Mouse (Mus musculus): Measurements from ENCODE around the gene Hrc. TPM values are rescaled to one million over a fixed set of nuclear protein-coding genes. Genes with fewer than 3 reads are reported as not detected.

The Hrc gene
- total and polyA plus RNA-seq, 3 experiments = 0.16 TPM; not detected in 2

DNA sequence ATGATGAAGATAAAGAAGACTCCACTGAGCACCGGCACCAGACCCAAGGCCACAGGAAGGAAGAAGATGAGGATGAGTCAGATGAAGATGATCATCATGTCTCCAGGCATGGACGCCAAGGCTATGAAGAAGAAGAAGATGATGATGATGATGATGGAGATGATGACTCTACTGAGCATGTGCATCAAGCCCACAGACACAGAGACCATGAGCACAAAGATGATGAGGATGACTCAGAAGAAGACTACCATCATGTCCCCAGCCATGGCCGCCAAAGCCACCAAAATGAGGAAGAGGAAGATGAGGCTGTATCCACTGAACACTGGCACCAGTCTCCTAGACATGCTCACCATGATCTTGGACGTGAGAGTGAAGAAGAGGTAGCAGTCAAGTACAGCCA is 1.2 kb downstream of the Hrc start:
- H3K27me3 ChIP-seq (ENCODE audit: insufficient read depth, low read length) = peaks cover 66% of the 10 kb centered on the region

DNA sequence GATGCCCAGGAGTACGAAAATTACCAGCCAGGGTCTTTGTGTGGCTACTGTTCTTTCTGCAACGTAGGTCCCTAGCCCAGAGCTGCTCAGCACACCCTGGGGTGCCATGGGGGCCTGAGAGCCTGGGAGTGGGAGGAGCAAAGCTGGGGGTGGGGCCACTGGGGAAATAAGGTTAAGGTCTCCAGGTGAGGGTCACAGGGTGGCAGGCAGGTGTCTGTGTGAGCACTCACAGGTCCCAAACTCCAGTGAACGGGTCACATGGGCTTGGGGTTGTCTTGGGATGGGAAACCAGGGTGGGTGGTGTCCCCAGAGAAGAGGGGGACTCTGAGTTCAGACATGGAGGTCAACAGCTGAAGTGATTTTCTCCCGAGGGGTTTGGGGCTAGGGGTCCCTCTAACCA is 2.4 kb downstream of the Hrc start:
- ATAC-seq (ENCODE audit: extremely low read depth, insufficient number of reproducible peaks, low FRiP score, poor library complexity, severe bottlenecking) = no peak
- no peak overlapping the region for H3K4me3 ChIP-seq (ENCODE audit: low read depth, low read length)
- H3K36me3 ChIP-seq (replicated peaks) = no peaks in the 10 kb centered on the region
- no peak for DNase-seq (ENCODE audit: low spot score)
- H3K27me3 ChIP-seq (ENCODE audit: insufficient read depth, low read length) = peaks cover 55% of the 10 kb centered on the region
- H3K4me1 ChIP-seq (ENCODE audit: insufficient read depth, low read depth, low read length) = peaks cover 45% of the 10 kb centered on the region
- TF ChIP-seq CTCF (IDR thresholded peaks at IDR 0.05; ENCODE audit: low read depth, low read length) (no peak), GATA1 (IDR thresholded peaks at IDR 0.05; ENCODE audit: borderline replicate concordance, low read length) (no peak)
- no peaks in the 10 kb centered on the region for H3K9me3 ChIP-seq (replicated peaks)

More for the DNA sequence above, 1.2 kb downstream of the Hrc start:
- peaks cover 42% of the 10 kb centered on the region for H3K4me1 ChIP-seq (ENCODE audit: insufficient read depth, low read depth, low read length)
- TF ChIP-seq GATA1 (IDR thresholded peaks at IDR 0.05; ENCODE audit: borderline replicate concordance, low read length) (no peak), CTCF (IDR thresholded peaks at IDR 0.05; ENCODE audit: low read depth, low read length) (no peak), POLR2AphosphoS5 (IDR thresholded peaks at IDR 0.05; ENCODE audit: insufficient replicate concordance, low read depth, low read length) (no peak), GATA2 (IDR thresholded peaks at IDR 0.05; ENCODE audit: borderline replicate concordance, low read depth, low read length) (no peak), TAL1 (conservative IDR thresholded peaks at IDR 0.05; ENCODE audit: low read depth, low read length) (no peak)
- no peaks in the 10 kb centered on the region for H3K36me3 ChIP-seq (replicated peaks)
- DNase-seq (ENCODE audit: low spot score) = no peak
- ATAC-seq (ENCODE audit: extremely low read depth, insufficient number of reproducible peaks, low FRiP score, poor library complexity, severe bottlenecking) = no peak
- H3K9me3 ChIP-seq (replicated peaks) = 0 out of 2 replicates have a peak, but pooled peaks cover 2% of the 10 kb centered on the region
- H3K4me3 ChIP-seq (ENCODE audit: low read depth, low read length) = no peak overlapping the region

DNA sequence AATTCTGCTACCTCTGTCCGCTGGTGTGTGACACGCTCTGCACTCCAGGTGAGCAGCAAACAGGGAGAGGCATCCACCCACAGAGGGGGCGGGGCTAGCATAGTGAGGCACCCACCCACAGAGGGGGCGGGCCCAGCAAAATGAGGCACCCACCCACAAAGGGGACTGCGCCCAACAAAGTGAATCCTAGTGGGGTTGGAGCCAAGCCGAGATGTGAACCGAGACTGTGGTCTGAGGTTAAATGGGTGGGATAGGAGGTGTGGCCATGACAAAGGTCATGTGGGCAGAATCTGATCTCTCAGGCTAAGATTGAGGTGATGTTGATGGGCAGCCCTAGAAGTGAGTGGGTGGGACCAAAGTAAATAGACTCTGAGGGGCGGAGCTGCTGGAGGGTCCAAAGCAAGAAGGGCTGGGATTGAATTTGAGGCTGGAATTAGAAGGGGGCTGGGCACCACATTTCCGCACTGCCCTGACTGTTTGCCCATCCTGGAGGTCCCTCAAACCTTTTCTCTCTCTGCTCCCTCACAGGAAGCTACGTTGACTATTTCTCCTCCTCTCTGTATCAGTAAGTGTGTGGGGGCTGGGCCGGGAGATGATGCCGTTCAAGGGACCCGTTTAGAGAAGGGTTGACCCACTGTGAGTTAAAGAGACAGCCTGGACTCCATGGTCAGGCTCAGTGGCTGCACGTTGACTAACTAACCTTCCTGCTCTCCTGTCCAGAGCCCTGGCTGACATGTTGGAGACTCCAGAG is 3.2 kb downstream of the Hrc start:
- Histone ChIP-seq H3K9me3 (replicated peaks) (no peaks in the 10 kb centered on the region), H3K27me3 (ENCODE audit: insufficient read depth, low read length) (peaks cover 46% of the 10 kb centered on the region), H3K4me3 (ENCODE audit: low read depth, low read length) (no peak overlapping the region), H3K36me3 (replicated peaks) (no peaks in the 10 kb centered on the region), H3K4me1 (ENCODE audit: insufficient read depth, low read depth, low read length) (peaks cover 40% of the 10 kb centered on the region)
- DNase-seq (ENCODE audit: low spot score) (no peak), ATAC-seq (ENCODE audit: extremely low read depth, insufficient number of reproducible peaks, low FRiP score, poor library complexity, severe bottlenecking) (no peak)
- TF ChIP-seq CTCF (IDR thresholded peaks at IDR 0.05; ENCODE audit: low read depth, low read length) = no peak
- no peak for TF ChIP-seq GATA2 (IDR thresholded peaks at IDR 0.05; ENCODE audit: borderline replicate concordance, low read depth, low read length)
- TF ChIP-seq GATA1 (IDR thresholded peaks at IDR 0.05; ENCODE audit: borderline replicate concordance, low read length) = no peak
- TF ChIP-seq TAL1 (conservative IDR thresholded peaks at IDR 0.05; ENCODE audit: low read depth, low read length) = no peak
- no peak for TF ChIP-seq POLR2AphosphoS5 (IDR thresholded peaks at IDR 0.05; ENCODE audit: insufficient replicate concordance, low read depth, low read length)

DNA sequence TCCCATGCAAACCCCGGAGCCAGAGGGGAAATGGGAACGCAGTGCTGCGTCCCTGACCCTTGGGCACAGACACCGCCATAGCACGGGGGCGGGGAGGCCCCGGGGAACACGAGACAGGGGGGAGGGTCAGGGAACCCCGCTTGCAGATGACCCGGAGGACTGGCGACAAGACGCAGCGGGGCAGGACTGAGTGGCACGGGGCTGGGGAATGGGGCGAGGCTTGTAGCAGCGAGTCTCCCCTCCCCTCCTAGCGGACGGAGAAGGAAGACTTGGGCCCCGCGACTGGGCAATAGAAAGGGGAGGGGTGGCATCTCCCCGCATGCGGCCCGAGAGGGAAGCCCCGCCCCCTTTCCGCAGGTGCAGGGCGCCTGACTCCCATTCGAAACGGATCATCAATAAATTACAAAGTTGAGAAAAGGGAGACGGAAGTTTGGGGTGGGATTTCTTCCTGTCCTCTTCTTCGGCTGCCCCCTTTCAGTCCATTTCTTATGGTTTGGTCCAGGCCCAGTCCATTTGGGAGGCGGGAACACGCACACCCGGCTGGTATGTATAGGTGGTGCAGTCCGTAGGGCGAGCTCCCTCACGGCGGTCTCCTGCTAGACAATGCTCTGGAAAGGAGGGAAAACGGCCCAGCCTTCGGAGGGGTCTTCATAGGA is 4.4 kb downstream of the Hrc start:
- peaks cover 38% of the 10 kb centered on the region for H3K4me1 ChIP-seq (ENCODE audit: insufficient read depth, low read depth, low read length)
- DNase-seq (ENCODE audit: low spot score) (peak; percentile 33), ATAC-seq (ENCODE audit: extremely low read depth, insufficient number of reproducible peaks, low FRiP score, poor library complexity, severe bottlenecking) (no peak)
- TF ChIP-seq GATA2 (IDR thresholded peaks at IDR 0.05; ENCODE audit: borderline replicate concordance, low read depth, low read length) (no peak), POLR2AphosphoS5 (IDR thresholded peaks at IDR 0.05; ENCODE audit: insufficient replicate concordance, low read depth, low read length) (no peak), TAL1 (conservative IDR thresholded peaks at IDR 0.05; ENCODE audit: low read depth, low read length) (no peak), CTCF (IDR thresholded peaks at IDR 0.05; ENCODE audit: low read depth, low read length) (no peak), GATA1 (IDR thresholded peaks at IDR 0.05; ENCODE audit: borderline replicate concordance, low read length) (no peak)
- no peaks in the 10 kb centered on the region for H3K36me3 ChIP-seq (replicated peaks)
- no peaks in the 10 kb centered on the region for H3K9me3 ChIP-seq (replicated peaks)
- H3K27me3 ChIP-seq (ENCODE audit: insufficient read depth, low read length) = peaks cover 40% of the 10 kb centered on the region
- H3K4me3 ChIP-seq (ENCODE audit: low read depth, low read length) = peak overlapping the region; percentile 60; the same call in 1 of the 2 replicates

DNA sequence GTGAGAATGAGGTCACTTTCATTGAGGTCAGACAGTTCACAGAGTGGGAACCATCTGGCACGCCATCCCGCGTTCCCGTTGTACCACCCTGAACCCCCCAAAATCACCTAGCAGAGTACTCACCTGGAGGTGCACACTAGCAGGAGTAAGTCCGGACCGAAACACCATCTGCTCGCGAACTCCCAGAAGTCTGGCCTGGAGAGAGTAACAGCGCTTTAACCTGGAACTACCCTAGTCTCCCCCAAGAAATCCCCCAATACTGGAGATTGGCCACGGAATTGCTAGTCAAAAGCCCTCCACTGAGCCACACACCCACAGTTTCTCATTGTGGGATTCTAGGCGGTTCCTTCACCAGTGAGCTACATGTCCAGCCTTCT is 5.0 kb downstream of the Hrc start:
- TF ChIP-seq POLR2AphosphoS5 (IDR thresholded peaks at IDR 0.05; ENCODE audit: insufficient replicate concordance, low read depth, low read length) (no peak), GATA2 (IDR thresholded peaks at IDR 0.05; ENCODE audit: borderline replicate concordance, low read depth, low read length) (no peak), CTCF (IDR thresholded peaks at IDR 0.05; ENCODE audit: low read depth, low read length) (no peak), GATA1 (IDR thresholded peaks at IDR 0.05; ENCODE audit: borderline replicate concordance, low read length) (no peak), TAL1 (conservative IDR thresholded peaks at IDR 0.05; ENCODE audit: low read depth, low read length) (no peak)
- peaks cover 41% of the 10 kb centered on the region for H3K27me3 ChIP-seq (ENCODE audit: insufficient read depth, low read length)
- no peak for DNase-seq (ENCODE audit: low spot score)
- no peaks in the 10 kb centered on the region for H3K9me3 ChIP-seq (replicated peaks)
- no peak for ATAC-seq (ENCODE audit: extremely low read depth, insufficient number of reproducible peaks, low FRiP score, poor library complexity, severe bottlenecking)
- H3K36me3 ChIP-seq (replicated peaks) = no peaks in the 10 kb centered on the region
- H3K4me3 ChIP-seq (ENCODE audit: low read depth, low read length) = no peak overlapping the region
- H3K4me1 ChIP-seq (ENCODE audit: insufficient read depth, low read depth, low read length) = peaks cover 38% of the 10 kb centered on the region

DNA sequence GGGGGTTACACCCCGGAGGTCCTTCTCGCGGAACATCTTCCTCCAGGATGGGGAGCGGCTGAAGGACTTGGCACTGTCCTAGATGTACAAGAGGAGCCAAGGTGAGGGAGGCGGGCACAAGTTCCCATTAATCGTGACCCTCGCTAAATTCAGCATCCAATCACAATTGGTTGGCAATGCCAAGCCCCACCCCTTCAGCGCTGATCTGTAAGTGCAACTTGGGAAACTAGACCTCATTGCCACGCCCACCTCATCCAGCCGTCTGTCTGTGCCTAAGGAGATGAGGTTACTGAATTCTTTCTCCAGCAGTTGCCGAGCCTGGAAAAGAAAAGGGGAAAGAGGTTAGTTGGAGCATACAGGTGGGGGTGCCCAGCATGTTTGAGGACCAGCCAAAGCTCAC is 5.6 kb downstream of the Hrc start:
- no peaks in the 10 kb centered on the region for H3K9me3 ChIP-seq (replicated peaks)
- TF ChIP-seq GATA2 (IDR thresholded peaks at IDR 0.05; ENCODE audit: borderline replicate concordance, low read depth, low read length) (no peak), CTCF (IDR thresholded peaks at IDR 0.05; ENCODE audit: low read depth, low read length) (no peak), GATA1 (IDR thresholded peaks at IDR 0.05; ENCODE audit: borderline replicate concordance, low read length) (no peak), TAL1 (conservative IDR thresholded peaks at IDR 0.05; ENCODE audit: low read depth, low read length) (no peak), POLR2AphosphoS5 (IDR thresholded peaks at IDR 0.05; ENCODE audit: insufficient replicate concordance, low read depth, low read length) (no peak)
- DNase-seq (ENCODE audit: low spot score) (no peak), ATAC-seq (ENCODE audit: extremely low read depth, insufficient number of reproducible peaks, low FRiP score, poor library complexity, severe bottlenecking) (no peak)
- no peaks in the 10 kb centered on the region for H3K36me3 ChIP-seq (replicated peaks)
- peaks cover 38% of the 10 kb centered on the region for H3K4me1 ChIP-seq (ENCODE audit: insufficient read depth, low read depth, low read length)
- no peak overlapping the region for H3K4me3 ChIP-seq (ENCODE audit: low read depth, low read length)
- H3K27me3 ChIP-seq (ENCODE audit: insufficient read depth, low read length) = peaks cover 39% of the 10 kb centered on the region
